Mouse (Mus musculus) embryo, embryonic 9.5 days (tissue): Measurements from ENCODE around the gene Sgcg.
A peak's percentile ranks its signal among the peaks of the same experiment; 100 is the strongest.

Experiments used
- DNase-seq: peaks from one replicate; pipeline ENCODE4 v3.0.0-alpha.2; 2017; ENCODE audit errors: extremely low spot score

Sgcg gene

DNA sequence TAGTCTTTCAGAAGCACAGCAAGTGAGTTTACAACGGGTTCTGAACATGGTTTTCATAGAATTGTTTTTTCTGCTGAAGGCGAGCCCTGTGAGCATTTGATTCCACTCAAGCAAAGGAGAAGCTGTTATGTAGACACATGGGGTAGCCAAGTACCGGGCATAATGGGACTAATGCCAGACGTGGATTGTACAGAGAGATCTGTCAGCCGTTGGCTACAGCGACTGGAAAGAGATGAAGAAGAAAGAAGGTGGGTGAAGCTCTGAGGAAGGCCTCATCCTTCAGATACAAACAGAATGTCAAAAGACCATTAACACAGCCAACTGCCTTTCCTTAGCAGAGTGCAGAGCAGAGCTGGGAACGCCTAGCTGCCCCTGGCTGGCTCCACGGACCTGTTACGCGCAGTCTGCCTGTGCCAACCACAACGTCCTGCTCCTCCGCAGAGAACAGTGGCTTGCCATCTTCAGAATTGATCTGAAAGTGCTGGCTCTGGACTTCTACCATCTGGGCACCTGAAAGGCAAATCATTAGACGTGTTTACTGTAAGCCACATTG, 26.2 kb downstream of the Sgcg start:
- no peak for DNase-seq

DNA sequence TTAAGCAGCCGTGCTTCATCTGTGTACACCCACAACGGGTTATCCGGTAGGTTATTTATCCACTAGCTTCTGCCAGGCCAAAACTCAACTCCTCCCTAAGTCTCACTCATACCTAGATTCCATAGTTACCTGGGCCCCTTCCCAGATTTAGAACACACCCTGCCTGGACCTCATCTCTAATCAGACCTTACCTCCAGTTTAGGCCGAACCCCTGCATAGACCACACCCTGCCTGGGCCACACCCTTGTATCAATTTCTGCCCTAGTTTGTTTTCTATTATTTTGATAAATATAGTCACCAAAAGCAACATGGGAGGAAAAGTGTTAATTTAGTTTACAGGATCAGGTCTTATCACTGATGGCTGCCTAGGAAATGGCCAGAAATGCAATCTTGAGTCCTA, 28.1 kb downstream of the Sgcg start:
- no peak for DNase-seq

DNA sequence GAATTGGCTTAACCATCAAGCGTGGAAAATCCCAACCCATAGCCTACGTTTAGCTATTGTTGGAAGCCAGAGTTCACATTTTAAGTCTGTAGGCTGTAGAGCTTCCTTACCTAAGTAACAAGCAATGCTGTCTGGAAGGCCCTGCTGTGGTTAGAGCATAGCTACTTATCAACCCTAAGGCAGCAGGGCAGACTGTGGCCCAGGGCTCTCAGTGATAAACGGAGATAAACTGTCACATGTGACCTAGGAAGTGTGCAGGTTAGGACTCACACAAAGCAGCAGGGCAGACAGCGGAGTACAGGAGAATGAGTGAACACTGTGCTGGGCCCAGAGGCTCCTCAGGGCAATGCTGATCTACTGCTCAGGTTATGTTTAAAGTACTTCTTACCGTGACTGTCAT, 28.5 kb downstream of the Sgcg start:
- no peak for DNase-seq

DNA sequence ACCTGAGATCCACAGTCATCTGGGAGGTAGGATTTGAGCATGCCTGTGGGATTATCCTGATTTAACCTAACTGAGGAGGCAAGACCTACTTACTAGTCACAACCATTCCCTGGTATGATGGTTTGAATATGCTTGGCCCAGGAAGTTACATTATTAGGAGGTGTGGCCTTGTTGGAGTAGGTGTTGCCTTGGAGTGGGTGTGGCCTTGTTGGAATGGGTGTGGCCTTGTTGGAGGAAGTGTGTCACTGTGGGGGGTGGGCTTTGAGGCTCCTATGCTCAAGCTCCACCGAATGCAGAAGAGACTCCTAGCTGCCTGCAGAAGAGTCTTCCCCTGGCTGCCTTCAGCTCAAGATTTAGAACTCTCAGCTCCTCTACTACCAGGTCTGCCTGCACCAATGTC, 32.1 kb downstream of the Sgcg start:
- DNase-seq, result no peak

GRCm38 (mm10) chr14:61224387-61225077, 33.8 kb downstream of the Sgcg start:
- DNase-seq, result no peak

- DNase-seq, result peak; percentile 8
Observed at GRCm38 (mm10) chr14:61223740-61224139, 34.5 kb downstream of the Sgcg start.

- no peak for DNase-seq
Observed at GRCm38 (mm10) chr14:61222506-61222905, 35.8 kb downstream of the Sgcg start.

GRCm38 (mm10) chr14:61221166-61221565, 37.1 kb downstream of the Sgcg start:
- no peak for DNase-seq

- no peak for DNase-seq
Observed at GRCm38 (mm10) chr14:61211754-61212153, 46.5 kb downstream of the Sgcg start.

DNA sequence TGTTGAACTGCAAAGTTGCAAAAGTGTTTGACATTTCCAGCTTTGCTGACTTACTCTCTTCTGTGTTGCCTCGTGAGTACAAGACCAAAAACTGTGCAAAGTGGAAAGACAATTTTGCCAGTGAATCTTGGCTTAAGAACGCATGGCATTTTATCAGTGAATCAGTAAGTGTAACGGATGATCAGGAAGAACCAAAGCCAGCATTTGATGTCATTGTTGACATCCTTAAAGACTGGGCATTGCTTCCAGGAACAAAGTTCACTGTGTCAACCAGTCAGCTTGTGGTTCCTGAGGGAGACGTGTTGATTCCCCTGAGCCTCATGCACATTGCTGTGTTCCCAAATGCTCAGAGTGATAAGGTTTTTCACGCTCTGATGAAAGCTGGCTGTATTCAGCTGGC, 48.2 kb downstream of the Sgcg start:
- DNase-seq, result no peak

DNA sequence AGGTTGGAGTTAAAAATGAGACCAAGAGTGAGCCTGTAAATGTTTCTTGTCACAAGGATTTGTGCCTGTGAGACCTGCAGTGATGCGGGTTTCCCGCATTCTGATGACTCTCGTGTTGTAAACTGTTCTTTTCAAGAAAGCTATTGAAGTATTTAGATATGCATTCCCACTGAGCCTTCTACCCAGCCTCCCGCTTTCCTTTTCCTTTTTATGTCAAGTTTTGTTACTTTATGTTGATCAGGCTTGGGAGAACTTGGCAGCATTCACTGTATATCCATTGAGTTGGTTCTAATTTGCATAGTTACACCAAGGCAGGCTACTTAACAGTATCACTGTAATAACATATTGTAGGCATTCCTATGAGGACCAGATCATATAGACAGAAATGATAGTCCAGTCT, 63.9 kb downstream of the Sgcg start:
- no peak for DNase-seq

GRCm38 (mm10) chr14:61192326-61192725, 66.0 kb downstream of the Sgcg start:
- no peak for DNase-seq

DNA sequence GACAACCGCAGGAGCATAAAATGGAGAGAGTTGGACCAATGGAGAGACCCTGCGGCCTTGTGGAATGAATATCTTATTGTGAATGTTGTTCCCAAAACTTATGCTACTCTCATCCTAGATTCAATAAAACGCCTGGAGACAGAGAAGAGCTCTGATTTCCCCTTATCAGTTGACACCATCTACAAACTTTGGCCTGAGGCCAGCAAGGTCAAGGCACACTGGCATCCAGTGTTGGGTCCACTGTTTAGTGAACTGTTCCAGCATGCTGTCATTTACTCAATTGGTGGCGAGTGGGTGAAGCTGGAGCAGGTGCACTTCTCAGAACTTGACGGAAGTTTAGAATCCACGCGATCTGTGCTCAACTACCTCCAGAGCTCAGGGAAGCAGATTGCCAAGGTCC, 66.4 kb downstream of the Sgcg start:
- DNase-seq, result no peak

DNA sequence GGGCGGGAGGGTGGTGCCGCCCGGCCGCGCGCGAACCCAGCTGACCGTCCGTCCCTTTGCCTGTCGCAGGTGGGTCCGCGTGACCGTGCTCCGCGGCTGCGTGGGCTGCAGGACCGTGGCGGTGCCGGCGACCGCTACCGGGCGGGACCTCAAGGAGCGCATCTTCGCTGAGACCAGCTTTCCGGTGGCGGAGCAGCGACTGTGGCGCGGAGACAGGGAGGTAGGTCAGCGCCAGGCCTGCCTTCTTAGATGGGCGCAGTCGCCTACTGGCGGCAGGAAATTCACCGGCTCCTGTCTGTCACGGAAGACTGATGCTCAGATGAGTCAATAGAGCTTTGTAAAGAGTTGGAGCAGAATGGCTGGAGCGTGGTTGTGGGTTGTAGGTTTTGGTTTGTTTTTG, 85.1 kb downstream of the Sgcg start:
- DNase-seq, result peak; percentile 84

DNA sequence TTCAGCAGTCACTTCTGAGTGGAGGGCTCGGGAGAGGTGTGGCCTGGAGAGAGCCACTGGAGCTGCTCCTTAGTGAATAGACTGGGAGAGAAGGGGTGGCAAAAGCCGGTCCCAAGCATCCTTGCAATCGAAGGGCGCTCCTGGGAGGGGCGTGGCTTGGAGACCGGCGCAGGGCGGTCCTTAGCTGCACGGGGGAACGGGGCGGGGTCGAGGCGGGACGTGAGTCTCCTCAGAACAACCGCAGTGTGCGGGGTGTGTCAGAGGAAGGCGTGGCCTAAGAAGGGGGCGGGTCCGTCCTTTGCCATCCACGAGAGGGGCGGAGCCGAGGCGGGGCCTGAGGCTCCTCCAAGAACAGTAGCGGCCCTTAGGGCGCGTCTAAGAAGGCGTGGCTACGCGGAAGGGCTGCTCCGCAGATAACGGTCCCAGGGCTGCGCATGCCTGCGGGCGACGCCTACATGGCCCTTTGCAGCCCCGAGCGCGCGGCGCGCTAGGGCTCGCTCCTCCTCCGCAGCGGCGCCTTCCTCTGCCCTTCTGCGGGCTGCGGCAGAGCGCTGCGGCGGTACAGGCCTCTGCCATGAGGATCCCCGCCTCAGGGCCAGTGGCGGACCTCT, 85.6 kb downstream of the Sgcg start:
- peak; percentile 100 for DNase-seq

DNA sequence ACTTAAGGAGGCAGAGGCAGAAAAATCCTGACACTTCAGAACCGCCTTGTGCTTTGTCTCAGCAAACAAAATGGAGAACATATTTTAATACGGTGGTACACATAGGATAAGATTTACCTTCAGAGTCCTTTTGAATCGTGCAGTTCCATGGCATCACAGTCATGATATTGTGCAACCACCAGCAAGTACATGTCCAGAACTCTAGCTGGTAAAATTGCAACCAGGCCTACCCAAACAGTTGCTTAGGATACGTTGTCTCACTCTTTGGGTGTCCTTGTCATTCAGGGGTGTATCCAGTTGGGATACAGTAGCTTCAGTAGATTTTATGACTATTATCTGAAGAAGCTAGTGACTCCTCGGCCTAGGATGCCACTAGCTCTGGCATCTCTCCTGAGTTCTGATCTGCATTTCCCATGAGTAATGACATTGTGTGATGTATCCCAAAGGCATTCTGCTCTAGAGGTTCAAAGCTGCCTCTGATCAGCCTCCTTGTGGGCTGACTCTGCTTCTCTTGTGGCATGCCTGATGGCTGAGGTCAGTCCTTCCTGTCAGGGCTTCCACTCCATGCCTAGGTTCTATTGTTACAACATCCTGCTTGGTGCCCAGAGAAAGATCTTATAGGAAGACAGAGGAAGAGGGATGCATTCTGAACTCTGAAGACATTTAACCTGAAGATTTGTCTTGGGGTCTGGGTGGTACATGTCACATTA, 86.9 kb downstream of the Sgcg start:
- no peak for DNase-seq
